Mouse (Mus musculus): Measurements from ENCODE around the gene Ccnjl.

DNA sequence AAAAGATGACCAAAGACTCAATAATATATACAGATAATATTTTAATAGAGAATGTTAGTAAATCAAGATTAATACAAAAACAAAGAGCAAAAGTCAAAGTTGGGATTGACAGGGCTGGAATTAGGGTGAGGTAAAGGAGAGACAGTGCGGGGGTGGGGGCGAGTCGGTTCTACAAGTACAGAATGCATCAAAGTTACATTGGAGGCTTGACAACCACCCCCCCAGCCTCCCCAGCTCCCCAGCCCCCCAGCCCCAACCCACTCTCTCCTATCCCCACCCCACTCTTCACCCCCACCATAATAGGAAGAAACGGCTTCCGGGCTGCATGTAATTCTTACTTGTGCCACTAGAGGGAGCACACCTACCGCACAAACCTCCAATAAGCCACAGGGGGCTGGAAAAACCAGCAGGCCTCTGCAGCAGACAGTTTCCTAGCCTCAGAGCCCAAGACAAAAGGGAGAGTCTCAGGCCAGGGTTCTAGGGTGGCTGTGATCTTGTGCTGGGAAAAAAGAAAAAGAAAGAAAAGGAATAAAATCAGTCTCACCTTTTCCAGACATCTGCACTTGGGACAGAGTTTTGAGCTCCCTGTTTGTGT is 34.7 kb upstream of the Ccnjl start:
- TF ChIP-seq CTCF (IDR thresholded peaks at IDR 0.05 in 2 of 3, conservative IDR thresholded peaks at IDR 0.05 in 1 of 3; ENCODE audit: control insufficient read depth in 1 of 3, insufficient read depth in 1 of 3, low read depth in 2 of 3, low read length in 3 of 3, poor library complexity in 1 of 3, severe bottlenecking in 1 of 3) = peak; percentile 69 to 93 (median 80)
- no peak for TF ChIP-seq ZKSCAN1 (IDR thresholded peaks at IDR 0.05; ENCODE audit: low read depth, low read length)
- TF ChIP-seq GATA1 (IDR thresholded peaks at IDR 0.05; ENCODE audit: low read depth, low read length) = no peak
- TF ChIP-seq MXI1 (IDR thresholded peaks at IDR 0.05; ENCODE audit: low read depth, low read length) = no peak
- TF ChIP-seq POLR2A (IDR thresholded peaks at IDR 0.05; ENCODE audit: control insufficient read depth in 1 of 2, insufficient read depth in 1 of 2, low read depth in 1 of 2, low read length in 2 of 2, poor library complexity in 1 of 2) = no peak
- 0 out of 4 replicates have a peak, but pooled peaks of 1 of the 2 experiments have one; percentile 10 for TF ChIP-seq EP300 (IDR thresholded peaks at IDR 0.05; ENCODE audit: low read depth in 1 of 2, low read length in 2 of 2)
- TF ChIP-seq ZC3H11A (IDR thresholded peaks at IDR 0.05; ENCODE audit: low read depth, low read length) = peak; percentile 86
- TF ChIP-seq CHD1 (IDR thresholded peaks at IDR 0.05; ENCODE audit: low read depth, low read length) = no peak
- TF ChIP-seq ELF1 (IDR thresholded peaks at IDR 0.05; ENCODE audit: low read depth, low read length) = peak; percentile 77
- no peak for TF ChIP-seq E2F4 (IDR thresholded peaks at IDR 0.05; ENCODE audit: borderline replicate concordance, low read depth, low read length)
- TF ChIP-seq USF1 (IDR thresholded peaks at IDR 0.05; ENCODE audit: low read depth, low read length) = no peak
- no peak for TF ChIP-seq TBP (IDR thresholded peaks at IDR 0.05; ENCODE audit: low read depth, low read length)
